Mouse (Mus musculus) lung, adult 2 months (tissue): ENCODE results near the gene Cdk18.

ENCODE experiments used
- CTCF ChIP-seq: fragments of 200-500 bp; IDR thresholded peaks from 2 replicates; pipeline ENCODE4 v1.5.1; 2011; ENCODE audit warnings: mild to moderate bottlenecking, low read length, control low read depth; ENCODE audit not compliant: insufficient read depth
- POLR2A ChIP-seq: fragments of 200-500 bp; IDR thresholded peaks from 2 replicates; pipeline ENCODE4 v1.6.1; 2011; ENCODE audit warnings: low read depth, mild to moderate bottlenecking, control low read depth, low read length, borderline replicate concordance; ENCODE audit errors: extremely low read depth

DNA sequence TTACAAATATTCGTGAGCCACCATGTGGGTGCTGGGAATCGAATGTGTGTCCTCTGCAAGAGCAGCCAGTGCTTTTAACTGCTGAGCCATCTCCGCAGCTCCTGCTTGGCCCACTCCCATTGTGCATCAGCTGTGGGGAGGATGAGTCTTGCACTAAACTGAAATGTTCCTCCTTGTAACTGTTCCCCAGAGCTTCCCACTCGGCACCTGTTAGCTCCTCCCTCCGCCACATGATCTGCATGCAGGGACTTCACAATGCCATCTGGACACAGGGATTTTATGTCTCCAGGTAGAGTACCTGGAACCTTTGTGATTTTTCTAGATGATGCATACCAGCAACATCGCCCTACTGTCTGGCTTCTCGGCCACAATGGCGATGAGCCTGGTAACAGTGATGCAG lies 70.0 kb downstream of the Cdk18 start:
- no peak for TF ChIP-seq POLR2A
- no peak for TF ChIP-seq CTCF
